Mouse (Mus musculus): ENCODE results near the gene Xirp1.

The Xirp1 gene

GRCm38 (mm10) chr9:119988304-119988703 lies 35.1 kb downstream of the Xirp1 start:
- DNase-seq (ENCODE audit: low spot score in 2 of 2): no peak

GRCm38 (mm10) chr9:119985881-119986574 lies 37.4 kb downstream of the Xirp1 start:
- DNase-seq (ENCODE audit: low spot score in 2 of 2): no peak

- DNase-seq (ENCODE audit: low spot score in 2 of 2): no peak
Measured at GRCm38 (mm10) chr9:119984536-119985011, 38.8 kb downstream of the Xirp1 start, which contains the start of gene Csrnp1. Gene Csrnp1, minus strand, starts transcription at chr9:119984658.

- DNase-seq (ENCODE audit: low spot score in 2 of 2): peak; percentile 62 to 63
Measured at GRCm38 (mm10) chr9:119983585-119984535, 39.5 kb downstream of the Xirp1 start.

DNA sequence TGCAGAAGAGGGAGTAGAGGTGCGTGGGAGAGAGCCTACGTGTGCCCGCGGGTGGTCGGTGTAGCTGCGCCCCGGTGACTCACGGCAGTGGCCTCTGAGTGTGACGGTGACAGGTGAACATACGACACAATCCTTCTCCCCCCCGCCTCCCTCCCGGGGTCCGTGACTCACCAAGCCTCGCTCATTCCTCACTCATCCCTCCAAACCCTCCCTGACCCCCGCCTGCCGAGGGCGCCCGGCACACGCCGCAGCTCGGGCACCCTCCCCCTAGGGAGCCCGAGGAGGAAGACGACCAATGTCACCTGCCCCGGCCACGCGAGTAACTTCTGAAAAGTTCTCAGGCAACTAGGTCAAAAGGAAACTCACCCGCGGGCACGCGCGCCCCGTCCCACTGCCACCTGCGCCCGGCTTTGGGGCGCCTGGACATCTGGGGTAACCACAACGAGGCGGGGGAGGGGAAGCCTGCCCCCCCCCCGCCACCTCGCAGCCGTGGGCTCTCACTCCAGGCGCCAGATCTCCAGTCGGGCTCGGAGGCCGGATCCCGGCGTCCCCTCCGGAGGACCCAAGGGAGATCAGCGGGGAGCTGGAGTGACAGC lies 40.3 kb downstream of the Xirp1 start:
- DNase-seq (ENCODE audit: low spot score in 2 of 2): no peak

DNA sequence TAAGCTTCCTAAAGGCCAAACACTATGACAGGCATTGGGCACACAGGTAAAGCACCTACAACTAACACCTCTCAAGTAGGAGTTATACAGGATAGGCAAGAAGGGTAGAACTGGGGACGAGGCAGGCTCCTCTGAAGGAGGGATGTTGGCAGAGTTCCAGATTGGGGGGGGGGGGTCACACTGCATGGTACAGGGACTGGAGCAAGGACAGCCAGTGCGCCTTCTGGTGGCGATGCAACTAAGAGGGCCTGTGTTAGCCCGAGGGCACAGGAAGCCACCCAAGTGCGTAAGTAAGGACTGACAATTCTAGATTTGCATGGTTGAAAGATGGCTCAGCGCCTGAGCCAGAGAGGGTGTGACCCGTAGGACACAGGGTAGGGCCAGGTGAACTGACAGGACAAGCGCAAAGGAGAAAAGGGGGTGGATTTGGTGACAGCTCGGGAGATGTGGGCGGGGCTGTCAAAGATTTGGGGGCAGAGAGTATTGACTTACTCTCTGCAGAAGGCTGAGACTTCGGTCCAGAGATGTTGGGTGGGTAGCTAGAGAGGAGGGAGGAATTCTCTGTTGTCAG lies 41.1 kb downstream of the Xirp1 start:
- DNase-seq (ENCODE audit: low spot score in 2 of 2): peak in 1 of 2 experiments; percentile 46

- DNase-seq (ENCODE audit: low spot score in 2 of 2): no peak
Measured at GRCm38 (mm10) chr9:119981183-119982179, 41.9 kb downstream of the Xirp1 start.

DNA sequence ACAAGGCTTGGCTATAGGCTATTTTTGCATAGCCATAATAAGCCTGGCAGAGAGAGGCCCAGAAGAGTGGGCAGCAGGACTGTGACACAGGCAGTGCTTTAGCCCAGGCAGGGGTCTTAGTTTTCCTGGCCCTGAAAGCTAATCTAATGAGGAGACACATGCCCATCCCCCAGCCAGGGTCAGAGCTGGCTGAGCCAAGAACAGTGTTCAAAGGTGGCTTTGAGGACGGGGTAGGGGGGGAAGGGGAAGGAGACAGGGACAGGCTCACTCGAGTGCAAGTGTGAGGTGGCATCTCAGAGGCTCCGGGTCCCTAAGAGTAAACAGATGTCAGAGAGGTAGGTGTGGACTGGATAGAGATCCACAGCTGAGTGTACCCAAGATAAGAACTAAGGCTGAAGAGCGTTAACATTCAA lies 42.6 kb downstream of the Xirp1 start:
- no peak for DNase-seq (ENCODE audit: low spot score in 2 of 2)

GRCm38 (mm10) chr9:119979749-119980148 lies 43.6 kb downstream of the Xirp1 start:
- no peak for DNase-seq (ENCODE audit: low spot score in 2 of 2)

DNA sequence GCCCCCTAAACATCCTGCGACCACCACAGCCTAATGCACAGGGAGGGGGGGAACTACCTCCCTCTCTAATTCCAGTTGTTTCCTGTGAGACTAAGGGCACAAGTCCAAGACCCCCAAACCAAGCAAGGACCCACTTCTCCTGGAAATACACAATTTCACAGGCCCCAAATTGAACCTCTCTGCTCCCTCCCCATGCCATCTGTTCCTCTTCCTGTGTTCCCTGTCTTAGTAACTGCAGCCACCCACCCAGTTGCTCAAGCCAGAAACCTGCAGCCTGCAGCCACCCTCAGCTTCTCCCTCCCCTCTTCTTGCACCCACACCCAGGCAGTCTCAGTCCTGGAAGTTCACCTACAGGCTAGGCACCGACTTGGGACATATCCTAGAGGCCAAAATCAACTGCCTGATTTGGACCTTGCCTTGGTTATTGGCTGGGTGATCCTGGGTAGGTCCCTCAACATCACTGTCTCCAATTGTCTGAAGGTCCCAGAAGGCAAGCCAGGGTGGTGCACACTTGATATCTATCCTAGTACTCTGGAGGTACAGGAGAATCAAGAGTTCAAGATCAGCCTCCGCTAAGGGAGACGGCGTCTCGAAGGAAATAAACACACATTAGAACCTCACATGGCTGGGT lies 44.5 kb downstream of the Xirp1 start:
- no peak for DNase-seq (ENCODE audit: low spot score in 2 of 2)

GRCm38 (mm10) chr9:119978151-119978810 lies 45.1 kb downstream of the Xirp1 start:
- DNase-seq (ENCODE audit: low spot score in 2 of 2): no peak

- DNase-seq (ENCODE audit: low spot score in 2 of 2): no peak
Measured at GRCm38 (mm10) chr9:119977557-119978060, 45.8 kb downstream of the Xirp1 start.

DNA sequence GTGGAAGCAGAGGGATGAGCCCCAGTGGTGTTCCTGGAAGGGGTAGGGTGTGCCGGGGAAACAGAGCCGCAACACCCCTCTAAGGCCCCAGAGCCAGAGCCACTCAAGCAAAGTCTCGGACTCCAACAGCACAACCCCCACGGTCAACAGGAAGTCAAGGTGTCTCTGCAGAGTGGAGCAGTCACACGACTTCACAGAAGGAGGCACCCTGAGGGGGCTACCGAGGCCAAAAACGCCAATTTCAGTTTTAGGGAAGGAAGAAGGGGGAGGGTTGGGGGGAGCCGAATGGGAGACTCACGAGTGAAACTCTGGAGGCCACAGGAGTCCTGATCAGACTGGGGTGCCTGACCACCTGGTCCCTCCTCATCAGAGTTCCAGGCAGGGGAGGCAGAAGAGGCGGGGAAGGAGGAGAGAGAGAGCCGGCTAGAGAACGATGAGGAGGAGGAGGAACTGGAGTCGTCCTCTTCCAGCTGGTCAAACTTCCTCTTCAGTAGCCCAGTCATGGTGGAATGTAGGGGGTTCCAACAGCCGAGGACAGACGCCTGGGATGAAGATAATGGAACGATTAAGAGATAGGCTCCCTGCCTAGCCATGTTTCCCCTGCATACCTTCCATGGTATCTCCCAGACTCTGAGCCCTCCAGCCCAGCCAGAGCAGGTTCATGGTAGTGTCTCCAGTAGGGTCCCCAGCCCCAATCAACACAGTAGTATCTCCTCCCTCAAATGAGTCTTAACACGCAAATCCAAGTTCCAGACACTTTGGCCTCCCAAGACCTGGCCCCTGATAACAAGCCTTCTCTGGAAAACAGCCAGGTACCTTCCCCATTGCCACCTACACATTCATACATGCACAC lies 46.5 kb downstream of the Xirp1 start:
- no peak for DNase-seq (ENCODE audit: low spot score in 2 of 2)

GRCm38 (mm10) chr9:119975286-119975685 lies 48.1 kb downstream of the Xirp1 start:
- DNase-seq (ENCODE audit: low spot score in 2 of 2): no peak

GRCm38 (mm10) chr9:119974609-119975008 lies 48.8 kb downstream of the Xirp1 start:
- no peak for DNase-seq (ENCODE audit: low spot score in 2 of 2)

DNA sequence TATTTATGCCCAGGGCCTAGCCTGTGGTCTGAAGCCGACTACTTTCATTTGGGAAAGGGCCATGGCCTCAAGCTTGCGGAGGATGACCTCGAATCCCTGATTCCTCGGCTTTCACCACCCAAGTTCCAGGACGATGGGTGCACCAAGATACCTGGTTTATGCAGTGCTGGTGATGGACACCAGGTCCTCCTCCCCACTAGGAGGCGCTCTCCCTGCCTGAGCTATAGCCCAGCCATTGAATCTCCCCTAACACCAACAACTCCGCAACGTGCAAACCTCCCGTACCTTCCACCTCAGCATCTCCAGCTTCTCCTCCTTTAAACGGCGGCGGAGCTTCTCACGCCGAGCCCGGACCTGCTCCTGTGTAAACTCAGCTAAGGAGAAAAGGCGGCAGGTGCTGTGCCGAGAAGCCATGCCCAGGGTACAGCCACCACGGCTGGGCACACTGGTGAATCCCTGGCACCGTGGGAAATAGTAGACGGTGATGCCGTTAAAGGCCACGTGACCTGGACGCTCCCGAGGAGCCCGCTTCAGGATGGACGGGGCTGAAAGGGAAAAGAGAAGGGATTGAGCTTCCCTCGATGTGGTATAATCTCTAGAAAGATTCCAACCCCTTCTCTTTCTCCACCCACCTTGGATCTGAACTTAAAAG lies 49.4 kb downstream of the Xirp1 start:
- DNase-seq (ENCODE audit: low spot score in 2 of 2): no peak

- no peak for DNase-seq (ENCODE audit: low spot score in 2 of 2)
Measured at GRCm38 (mm10) chr9:119973281-119973680, 50.1 kb downstream of the Xirp1 start.

GRCm38 (mm10) chr9:119972582-119972981 lies 50.8 kb downstream of the Xirp1 start:
- DNase-seq (ENCODE audit: low spot score in 2 of 2): peak in 1 of 2 experiments; percentile 65

Data from cerebellum, postnatal 4 days (tissue).